Mouse (Mus musculus): ENCODE data around the gene Inhbb.

GRCm38 (mm10) chr1:119420984-119421575 is 968 bp downstream of the Inhbb start:
- no peak for TF ChIP-seq CTCF (IDR thresholded peaks at IDR 0.05; ENCODE audit: extremely low read depth, insufficient read length, insufficient replicate concordance, low read depth, low read length)
- TF ChIP-seq POLR2A (IDR thresholded peaks at IDR 0.05; ENCODE audit: low read depth, low read length), result no peak
